Mouse (Mus musculus): Measurements from ENCODE around the gene Rasl11a. TPM values are rescaled to one million over a fixed set of nuclear protein-coding genes. Genes with fewer than 3 reads are reported as not detected.
A peak's percentile ranks its signal among the peaks of the same experiment; 100 is the strongest.

Gene Rasl11a
- total and polyA plus RNA-seq, 3 experiments: 0.25 to 0.42 TPM; not detected in 1

DNA sequence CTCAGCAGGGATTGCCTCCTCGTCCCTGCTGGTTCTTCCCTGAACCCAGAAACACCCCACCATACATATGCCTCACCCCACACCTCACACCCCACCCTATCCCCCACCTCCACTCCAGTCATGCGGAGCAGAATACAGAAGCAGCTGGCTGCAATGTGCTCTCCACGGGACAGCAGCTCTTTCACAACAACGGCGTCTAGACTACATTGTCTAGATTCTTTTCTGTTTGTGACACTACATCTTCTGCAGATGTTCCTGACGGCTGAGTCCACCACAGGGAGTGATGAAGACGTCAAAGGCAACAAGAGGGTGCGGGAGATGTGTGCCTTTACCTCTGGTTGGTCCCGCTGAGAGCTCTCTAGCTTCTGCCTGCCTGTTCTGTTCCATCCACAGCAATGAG lies 46.8 kb upstream of the Rasl11a start:
- no peak overlapping the region for H3K27ac ChIP-seq (ENCODE audit: insufficient read depth, low read depth)
- H3K9me3 ChIP-seq (replicated peaks; ENCODE audit: low read length): peaks cover 10% of the 10 kb centered on the region
- peaks cover 9% of the 10 kb centered on the region for H3K79me2 ChIP-seq (replicated peaks; ENCODE audit: control insufficient read depth, extremely low read depth, insufficient read depth, poor library complexity, severe bottlenecking)
- H3K36me3 ChIP-seq (replicated peaks in 1 of 2; ENCODE audit: control insufficient read depth in 1 of 2, insufficient read depth in 1 of 2, low read length in 1 of 2): no peaks in the 10 kb centered on the region
- no peak overlapping the region for H3K9ac ChIP-seq (ENCODE audit: insufficient read depth, low read depth)
- no peak overlapping the region for H3K4me3 ChIP-seq (replicated peaks in 1 of 3; ENCODE audit: low read depth in 2 of 3, low read length in 2 of 3, poor library complexity in 1 of 3)
- DNase-seq (ENCODE audit: extremely low read depth): no peak
- peaks cover 2% of the 10 kb centered on the region for H3K27me3 ChIP-seq (replicated peaks)
- dilution Hi-C loops (cut with MboI; ENCODE audit: extremely low pct_ligation_motif_present, extremely low pct_unique_long_range_greater_than_20kb, low sequenced_read_pairs): no loop called here
- TF ChIP-seq NRF1 (IDR thresholded peaks at IDR 0.05; ENCODE audit: low read depth, low read length) (no peak), ZNF384 (IDR thresholded peaks at IDR 0.05; ENCODE audit: low read depth, low read length) (no peak), PAX5 (IDR thresholded peaks at IDR 0.05; ENCODE audit: low read length) (no peak), ZMIZ1 (IDR thresholded peaks at IDR 0.05; ENCODE audit: low read depth, low read length) (no peak), EP300 (IDR thresholded peaks at IDR 0.05; ENCODE audit: low read length) (no peak), MXI1 (IDR thresholded peaks at IDR 0.05; ENCODE audit: low read depth, low read length) (no peak), POLR2A (IDR thresholded peaks at IDR 0.05; ENCODE audit: low read depth, low read length) (no peak), POLR2AphosphoS2 (IDR thresholded peaks at IDR 0.05; ENCODE audit: low read depth, low read length) (no peak), MAZ (IDR thresholded peaks at IDR 0.05; ENCODE audit: low read depth, low read length) (no peak), CTCF (conservative IDR thresholded peaks at IDR 0.05 in 1 of 2, IDR thresholded peaks at IDR 0.05 in 1 of 2; ENCODE audit: low read depth in 2 of 2, low read length in 2 of 2) (no peak)
- peaks cover under 1 to 12% of the 10 kb centered on the region in 2 experiments; a peak in 3 of 4 replicates for H3K4me1 ChIP-seq (ENCODE audit: control insufficient read depth in 1 of 2, insufficient read depth in 2 of 2)
- in situ Hi-C loops (cut with MboI; ENCODE audit: low pct_ligation_motif_present, low pct_unique_long_range_greater_than_20kb, low sequenced_read_pairs): no loop called here
- H3K4me2 ChIP-seq (ENCODE audit: insufficient read depth, low read depth, poor library complexity, severe bottlenecking): no peak overlapping the region

GRCm38 (mm10) chr5:146806004-146806430 lies 38.9 kb upstream of the Rasl11a start:
- Histone ChIP-seq H3K4me3 (replicated peaks in 1 of 3; ENCODE audit: low read depth in 2 of 3, low read length in 2 of 3, poor library complexity in 1 of 3) (no peak overlapping the region), H3K4me1 (ENCODE audit: control insufficient read depth in 1 of 2, insufficient read depth in 2 of 2) (peaks cover 0 to 20% of the 10 kb centered on the region in 2 experiments; a peak in 2 of 4 replicates), H3K4me2 (ENCODE audit: insufficient read depth, low read depth, poor library complexity, severe bottlenecking) (peak overlapping the region; percentile 12; the same call in 1 of the 2 replicates), H3K27me3 (replicated peaks) (no peaks in the 10 kb centered on the region), H3K9me3 (replicated peaks; ENCODE audit: low read length) (peaks cover 10% of the 10 kb centered on the region), H3K27ac (ENCODE audit: insufficient read depth, low read depth) (no peak overlapping the region), H3K79me2 (replicated peaks; ENCODE audit: control insufficient read depth, extremely low read depth, insufficient read depth, poor library complexity, severe bottlenecking) (no peaks in the 10 kb centered on the region), H3K9ac (ENCODE audit: insufficient read depth, low read depth) (peak overlapping the region; percentile 20), H3K36me3 (replicated peaks in 1 of 2; ENCODE audit: control insufficient read depth in 1 of 2, insufficient read depth in 1 of 2, low read length in 1 of 2) (no peaks in the 10 kb centered on the region)
- no peak for DNase-seq (ENCODE audit: extremely low read depth)
- dilution Hi-C loops (cut with MboI; ENCODE audit: extremely low pct_ligation_motif_present, extremely low pct_unique_long_range_greater_than_20kb, low sequenced_read_pairs) (no loop called here), in situ Hi-C loops (cut with MboI; ENCODE audit: low pct_ligation_motif_present, low pct_unique_long_range_greater_than_20kb, low sequenced_read_pairs) (no loop called here)
- TF ChIP-seq MAZ (IDR thresholded peaks at IDR 0.05; ENCODE audit: low read depth, low read length) (no peak), EP300 (IDR thresholded peaks at IDR 0.05; ENCODE audit: low read length) (0 out of 2 replicates have a peak, but pooled peaks have one; percentile 14), USF2 (conservative IDR thresholded peaks at IDR 0.05; ENCODE audit: low read depth, low read length) (no peak), ETS1 (conservative IDR thresholded peaks at IDR 0.05; ENCODE audit: low read depth, low read length) (no peak), NELFE (IDR thresholded peaks at IDR 0.05; ENCODE audit: low read depth, low read length) (no peak)

DNA sequence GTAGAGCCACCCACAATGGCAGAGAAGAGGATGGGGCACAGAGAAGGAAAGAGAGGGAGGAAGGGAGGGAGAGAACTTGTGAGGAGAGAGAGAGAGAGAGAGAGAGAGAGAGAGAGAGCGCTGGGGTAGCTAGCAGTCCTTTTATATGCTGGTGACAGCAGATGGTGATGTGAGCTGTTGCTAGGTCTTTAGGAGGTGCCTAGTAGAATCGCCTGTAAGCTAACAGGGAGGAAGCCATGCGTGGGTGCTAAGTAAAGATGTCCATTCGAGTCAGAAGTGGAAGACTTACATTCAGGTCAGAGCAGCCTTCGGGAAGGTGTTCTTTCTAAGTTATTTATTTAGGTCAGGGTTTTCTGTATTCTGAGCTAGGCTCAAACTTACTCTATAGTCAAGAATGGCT lies 34.9 kb upstream of the Rasl11a start:
- Histone ChIP-seq H3K9me3 (replicated peaks; ENCODE audit: low read length) (peaks cover 3% of the 10 kb centered on the region), H3K36me3 (replicated peaks in 1 of 2; ENCODE audit: control insufficient read depth in 1 of 2, insufficient read depth in 1 of 2, low read length in 1 of 2) (no peaks in the 10 kb centered on the region), H3K4me2 (ENCODE audit: insufficient read depth, low read depth, poor library complexity, severe bottlenecking) (no peak overlapping the region), H3K9ac (ENCODE audit: insufficient read depth, low read depth) (no peak overlapping the region), H3K27me3 (replicated peaks) (no peaks in the 10 kb centered on the region), H3K4me1 (ENCODE audit: control insufficient read depth in 1 of 2, insufficient read depth in 2 of 2) (peaks cover 0 to 20% of the 10 kb centered on the region in 2 experiments; a peak in 2 of 4 replicates), H3K4me3 (replicated peaks in 1 of 3; ENCODE audit: low read depth in 2 of 3, low read length in 2 of 3, poor library complexity in 1 of 3) (no peak overlapping the region), H3K79me2 (replicated peaks; ENCODE audit: control insufficient read depth, extremely low read depth, insufficient read depth, poor library complexity, severe bottlenecking) (no peaks in the 10 kb centered on the region), H3K27ac (ENCODE audit: insufficient read depth, low read depth) (no peak overlapping the region)
- no peak for DNase-seq (ENCODE audit: extremely low read depth)
- dilution Hi-C loops (cut with MboI; ENCODE audit: extremely low pct_ligation_motif_present, extremely low pct_unique_long_range_greater_than_20kb, low sequenced_read_pairs) (no loop called here), in situ Hi-C loops (cut with MboI; ENCODE audit: low pct_ligation_motif_present, low pct_unique_long_range_greater_than_20kb, low sequenced_read_pairs) (no loop called here)
- TF ChIP-seq SMC3 (IDR thresholded peaks at IDR 0.05; ENCODE audit: low read depth, low read length): no peak
- no peak for TF ChIP-seq ELF1 (IDR thresholded peaks at IDR 0.05; ENCODE audit: low read depth, low read length)
- no peak for TF ChIP-seq JUN (IDR thresholded peaks at IDR 0.05; ENCODE audit: insufficient read depth, low read depth, low read length)
- no peak for TF ChIP-seq MEF2A (IDR thresholded peaks at IDR 0.05; ENCODE audit: borderline replicate concordance, low read depth, low read length)
- TF ChIP-seq MYC (IDR thresholded peaks at IDR 0.05; ENCODE audit: low read depth, low read length): no peak
- no peak for TF ChIP-seq SIN3A (IDR thresholded peaks at IDR 0.05; ENCODE audit: low read length)
- no peak for TF ChIP-seq MAFK (IDR thresholded peaks at IDR 0.05; ENCODE audit: insufficient replicate concordance, low read length)
- TF ChIP-seq ETS1 (conservative IDR thresholded peaks at IDR 0.05; ENCODE audit: low read depth, low read length): no peak
- no peak for TF ChIP-seq RAD21 (IDR thresholded peaks at IDR 0.05; ENCODE audit: low read depth, low read length)
- no peak for TF ChIP-seq NELFE (IDR thresholded peaks at IDR 0.05; ENCODE audit: low read depth, low read length)
- no peak for TF ChIP-seq GABPA (IDR thresholded peaks at IDR 0.05; ENCODE audit: insufficient replicate concordance, low read depth, low read length)
- no peak for TF ChIP-seq ZNF384 (IDR thresholded peaks at IDR 0.05; ENCODE audit: low read depth, low read length)
- no peak for TF ChIP-seq MAZ (IDR thresholded peaks at IDR 0.05; ENCODE audit: low read depth, low read length)
- no peak for TF ChIP-seq MAX (IDR thresholded peaks at IDR 0.05; ENCODE audit: low read length)
- no peak for TF ChIP-seq EP300 (IDR thresholded peaks at IDR 0.05; ENCODE audit: low read length)
- TF ChIP-seq POLR2AphosphoS2 (IDR thresholded peaks at IDR 0.05; ENCODE audit: low read depth, low read length): no peak
- TF ChIP-seq IRF4 (IDR thresholded peaks at IDR 0.05; ENCODE audit: low read depth, low read length): no peak

Data from CH12.LX (cell line).